30 mouse cellular contexts compared by ENCODE assay signal in genomic region chr10:122712307-122712706, GRCm38 (mm10). TPM values are rescaled to one million over a fixed set of nuclear protein-coding genes. Genes with fewer than 3 reads are reported as not detected.
DNase-seq lines count a peak whose midpoint lies in the region; ATAC-seq and TF ChIP-seq lines count a peak whose summit lies in the region.
"Had no signal": no experiment of that assay in that cellular context is flagged by ENCODE, and none has a peak within 500 bp of the region (broad histone marks: within the 10 kb centered on the region; RNA-seq: fewer than 3 reads in every experiment).

No protein-coding gene starts in this region.

- H3K27ac ChIP-seq in kidney, embryonic 14.5 days (ENCODE audit: low read depth, low read length): no peak overlapping the region
- 0 out of 2 replicates have a peak overlapping the region, but pooled peaks have one; percentile 28 for H3K27ac ChIP-seq in layer of hippocampus, adult 2 months
- peak overlapping the region; percentile 20; the same call in 1 of the 2 replicates for H3K27ac ChIP-seq in hindbrain, embryonic 16.5 days (ENCODE audit: low read depth, low read length)
- H3K27ac ChIP-seq: embryonic facial prominence, embryonic 13.5 days; heart, adult 2 months; intestine, embryonic 15.5 days; left cerebral cortex, adult 2 months; limb, embryonic 12.5 days; liver, embryonic 15.5 days; midbrain, embryonic 10.5 days; stomach, embryonic 15.5 days had no signal

- intact Hi-C loops in heart, postnatal 25 days (cut with DNase I): no loop called here

- H3K4me3 ChIP-seq in kidney, embryonic 14.5 days (ENCODE audit: low read length): no peak overlapping the region
- H3K4me3 ChIP-seq in layer of hippocampus, adult 2 months: no peak overlapping the region
- H3K4me3 ChIP-seq in hindbrain, embryonic 16.5 days (ENCODE audit: low read length): no peak overlapping the region
- H3K4me3 ChIP-seq: embryonic facial prominence, embryonic 13.5 days; erythroblast, embryonic 14.5 days; forebrain, embryonic 12.5 days; heart, adult 2 months; heart, embryonic 12.5 days; intestine, embryonic 15.5 days; left cerebral cortex, adult 2 months; limb, embryonic 12.5 days; liver, embryonic 15.5 days; midbrain, embryonic 10.5 days; midbrain, embryonic 15.5 days; stomach, embryonic 15.5 days had no signal

- DNase-seq in kidney, adult 18-20 months: no peak
- DNase-seq in layer of hippocampus, adult 2 months (ENCODE audit: low spot score in 2 of 2): no peak
- no peak for DNase-seq in layer of hippocampus, postnatal 10 days (ENCODE audit: low spot score in 2 of 2)
- DNase-seq in Muller cell, postnatal 12 days (ENCODE audit: inconsistent ontology term): peak; percentile 68
- no peak for DNase-seq in lung, postnatal 14 days
- no peak for DNase-seq in heart, postnatal 25 days (ENCODE audit: low spot score)
- DNase-seq: adrenal gland, postnatal 14 days; B cell, adult 2 months; cerebellum, adult 11 months; cerebellum, adult 9-10 months; embryo, embryonic 11 days; forebrain, postnatal 0 days; heart, adult 2 months; layer of hippocampus, adult 9-11 months; lung, embryonic 14.5 days; right cerebral cortex, postnatal 25 days had no signal

- peak; percentile 32; the same call in 1 of the 2 replicates for ATAC-seq in kidney, embryonic 14.5 days (ENCODE audit: low FRiP score, low TSS enrichment)
- ATAC-seq in hindbrain, embryonic 16.5 days: no peak
- ATAC-seq: forebrain, postnatal 0 days; intestine, embryonic 15.5 days; midbrain, embryonic 15.5 days had no signal

- no peaks in the 10 kb centered on the region for H3K36me3 ChIP-seq in kidney, embryonic 14.5 days (ENCODE audit: control insufficient read depth, insufficient read depth, low read length)
- H3K36me3 ChIP-seq in hindbrain, embryonic 16.5 days (ENCODE audit: control insufficient read depth, insufficient read depth, low read length): no peaks in the 10 kb centered on the region
- H3K36me3 ChIP-seq: embryonic facial prominence, embryonic 13.5 days; forebrain, embryonic 12.5 days; G1E; heart, embryonic 12.5 days; intestine, embryonic 15.5 days; limb, embryonic 12.5 days; liver, embryonic 15.5 days; midbrain, embryonic 10.5 days; midbrain, embryonic 15.5 days; stomach, embryonic 15.5 days had no signal

- H3K4me2 ChIP-seq in kidney, embryonic 14.5 days (replicated peaks; ENCODE audit: low read depth, low read length): no peak overlapping the region
- no peak overlapping the region for H3K4me2 ChIP-seq in hindbrain, embryonic 16.5 days (ENCODE audit: low read length)
- H3K4me2 ChIP-seq: forebrain, embryonic 12.5 days; heart, embryonic 12.5 days; intestine, embryonic 15.5 days; limb, embryonic 12.5 days; liver, embryonic 15.5 days; lung, embryonic 14.5 days; midbrain, embryonic 15.5 days; stomach, embryonic 15.5 days had no signal

- no peaks in the 10 kb centered on the region for H3K9me3 ChIP-seq in kidney, embryonic 14.5 days (ENCODE audit: control insufficient read depth, low read length)
- no peaks in the 10 kb centered on the region for H3K9me3 ChIP-seq in hindbrain, embryonic 16.5 days (ENCODE audit: control insufficient read depth, low read length)
- H3K9me3 ChIP-seq: embryonic facial prominence, embryonic 13.5 days; forebrain, embryonic 12.5 days; intestine, embryonic 15.5 days; limb, embryonic 12.5 days; liver, embryonic 15.5 days; midbrain, embryonic 10.5 days; midbrain, embryonic 15.5 days; stomach, embryonic 15.5 days had no signal

- TF ChIP-seq CTCF in layer of hippocampus, adult 2 months (conservative IDR thresholded peaks at IDR 0.05): no peak

- WGBS in kidney, embryonic 14.5 days: 41% methylated on average over 5 of the region's 5 CpGs
- WGBS in hindbrain, embryonic 16.5 days: 65% methylated on average over 5 of the region's 5 CpGs

- no peaks in the 10 kb centered on the region for H3K27me3 ChIP-seq in kidney, embryonic 14.5 days (ENCODE audit: control insufficient read depth, insufficient read depth, low read length)
- H3K27me3 ChIP-seq in hindbrain, embryonic 16.5 days (replicated peaks; ENCODE audit: control insufficient read depth, insufficient read depth, low read length): no peaks in the 10 kb centered on the region
- H3K27me3 ChIP-seq: embryonic facial prominence, embryonic 13.5 days; forebrain, embryonic 12.5 days; heart, embryonic 12.5 days; intestine, embryonic 15.5 days; limb, embryonic 12.5 days; liver, embryonic 15.5 days; midbrain, embryonic 15.5 days; stomach, embryonic 15.5 days had no signal

- peaks cover 11% of the 10 kb centered on the region for H3K4me1 ChIP-seq in kidney, embryonic 14.5 days (ENCODE audit: control insufficient read depth, insufficient read depth, low read length)
- H3K4me1 ChIP-seq in hindbrain, embryonic 16.5 days (ENCODE audit: control insufficient read depth, insufficient read depth, low read depth, low read length): peaks cover 29% of the 10 kb centered on the region
- H3K4me1 ChIP-seq: intestine, embryonic 15.5 days; liver, embryonic 15.5 days; stomach, embryonic 15.5 days had no signal

- no peak overlapping the region for H3K9ac ChIP-seq in kidney, embryonic 14.5 days (ENCODE audit: low read depth, low read length)
- no peak overlapping the region for H3K9ac ChIP-seq in hindbrain, embryonic 16.5 days (ENCODE audit: low read depth, low read length)
- H3K9ac ChIP-seq: embryonic facial prominence, embryonic 13.5 days; forebrain, embryonic 12.5 days; forebrain, postnatal 0 days; heart, embryonic 12.5 days; intestine, embryonic 15.5 days; limb, embryonic 12.5 days; liver, embryonic 15.5 days; lung, embryonic 14.5 days; midbrain, embryonic 15.5 days; stomach, embryonic 15.5 days had no signal

RNA-seq across cellular contexts. Expression of gene Ppm1h, which starts 33.7 kb away (rescaled TPM):
- 17.3 and 22.2 TPM in 2 replicates for polyA plus RNA-seq in kidney, embryonic 14.5 days (2014; fragmentation: Nextera tagmentation; extraction: Ambion mirVana)
- total RNA-seq in layer of hippocampus, adult 2 months (2021): 10 to 100 TPM; 74.8 to 75.3 TPM
- total RNA-seq in layer of hippocampus, postnatal 10 days (2021): 10 to 100 TPM; 74.1 to 75.4 TPM
- polyA plus RNA-seq in hindbrain, embryonic 16.5 days (2015; fragmentation: Nextera tagmentation; extraction: Ambion mirVana): 31.4 and 33.5 TPM in 2 replicates
- 1 to 10 TPM; 6.8 to 7.3 TPM for total RNA-seq in heart, postnatal 25 days (2021)
- polyA plus RNA-seq: erythroblast, embryonic 14.5 days; G1E had no signal

Comparison
In these comparisons a context has a peak if more than half of its experiments do, and no peak if none do; other contexts are left out.
1. RNA of gene Ppm1h, which starts 33.7 kb away (total RNA-seq): 74.1 to 75.4 TPM in layer of hippocampus, postnatal 10 days and 74.8 to 75.3 TPM in layer of hippocampus, adult 2 months; 6.8 to 7.3 TPM in heart, postnatal 25 days; every median in the first group is over 4 times any median in the second.